Mouse (Mus musculus) testis, postnatal 14 days (tissue): ENCODE data around the gene Spsb4.

ENCODE experiments used
- DNase-seq: peaks from one replicate; pipeline ENCODE4 v3.0.0; 2021; ENCODE audit warnings: low spot score

Gene Spsb4

GRCm38 (mm10) chr9:96978147-96978782, 40.4 kb downstream of the Spsb4 start:
- no peak for DNase-seq

GRCm38 (mm10) chr9:96977287-96978145, 41.1 kb downstream of the Spsb4 start:
- DNase-seq = peak; percentile 79

- DNase-seq = no peak
These were observed 45.6 kb downstream of the Spsb4 start for GRCm38 (mm10) chr9:96973091-96973490.

DNA sequence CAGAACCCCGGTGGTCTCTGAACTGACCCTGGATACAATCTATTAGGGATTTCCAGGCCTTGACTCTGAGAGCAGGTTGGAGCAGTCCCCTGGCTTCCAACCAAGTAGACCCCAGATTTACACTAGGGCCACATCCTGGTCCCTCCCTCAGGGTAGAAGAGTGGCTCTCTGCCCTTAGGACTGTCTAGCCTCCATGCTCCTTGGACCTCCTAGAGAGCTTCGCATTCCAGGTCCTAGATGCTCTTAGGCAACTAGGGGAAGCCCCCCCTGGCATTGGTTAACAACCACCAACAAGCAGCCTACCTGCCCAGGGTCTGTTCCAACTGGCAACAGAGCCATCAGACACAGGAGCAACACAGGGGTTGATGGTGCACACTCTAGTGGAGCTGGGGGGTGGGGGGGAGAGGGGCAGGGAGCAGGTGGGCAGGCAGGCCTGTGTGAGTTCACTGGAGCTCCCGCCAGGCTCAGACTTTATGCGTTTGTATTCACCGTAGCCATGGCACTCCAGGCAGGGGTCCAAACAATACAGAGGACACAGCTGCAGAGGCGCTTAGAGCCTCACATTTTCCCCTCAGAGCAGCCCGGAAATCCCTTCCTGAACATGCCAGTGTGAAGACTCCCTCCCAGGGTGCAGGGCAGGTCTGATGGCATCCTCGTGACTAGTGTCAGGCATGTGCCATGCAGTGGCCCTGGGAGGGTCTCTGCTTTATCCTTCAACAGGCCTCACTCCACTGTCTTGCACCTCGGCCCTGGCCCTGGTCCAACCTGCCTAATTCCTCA, 46.8 kb downstream of the Spsb4 start:
- no peak for DNase-seq

DNA sequence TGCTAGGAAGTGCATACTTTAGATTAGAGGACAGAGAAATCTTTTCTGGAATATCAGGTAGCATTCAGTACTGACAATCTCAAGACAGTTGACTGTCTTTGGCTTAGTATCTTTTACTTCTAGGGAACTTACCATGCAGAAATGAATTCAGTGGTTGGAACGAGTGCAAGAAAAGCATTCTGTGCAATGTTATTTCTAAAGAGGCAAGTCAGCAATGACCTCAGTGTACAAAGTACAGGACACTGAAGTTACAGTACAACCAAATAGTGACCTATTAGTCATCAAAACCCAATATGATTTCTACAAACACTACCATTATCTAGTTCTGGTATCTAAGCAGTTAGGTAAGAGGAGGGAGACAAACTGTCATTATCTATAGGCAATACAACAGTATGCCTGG, 51.1 kb downstream of the Spsb4 start:
- DNase-seq = no peak

GRCm38 (mm10) chr9:96966465-96966864, 52.2 kb downstream of the Spsb4 start:
- no peak for DNase-seq

GRCm38 (mm10) chr9:96963443-96964215, 55.0 kb downstream of the Spsb4 start:
- no peak for DNase-seq

DNA sequence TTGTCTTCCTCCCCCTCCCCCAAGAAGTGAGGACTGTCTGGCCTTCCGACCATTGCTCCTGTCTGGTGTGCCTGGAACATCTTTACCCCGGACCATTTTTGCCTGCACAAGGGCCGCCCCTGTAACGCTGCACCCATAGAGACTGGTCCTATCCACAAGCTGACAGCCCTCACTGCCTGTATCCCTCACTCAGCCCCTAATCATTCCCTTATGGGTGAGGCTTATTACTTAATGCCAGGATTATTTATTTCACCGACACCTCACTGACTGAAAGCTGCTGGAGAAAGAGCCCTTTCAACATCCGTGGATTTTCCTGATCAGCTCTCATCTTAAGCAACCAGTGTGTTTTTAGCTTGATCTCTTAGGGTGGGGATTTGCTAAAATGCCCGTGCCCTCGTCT, 55.9 kb downstream of the Spsb4 start:
- no peak for DNase-seq

DNA sequence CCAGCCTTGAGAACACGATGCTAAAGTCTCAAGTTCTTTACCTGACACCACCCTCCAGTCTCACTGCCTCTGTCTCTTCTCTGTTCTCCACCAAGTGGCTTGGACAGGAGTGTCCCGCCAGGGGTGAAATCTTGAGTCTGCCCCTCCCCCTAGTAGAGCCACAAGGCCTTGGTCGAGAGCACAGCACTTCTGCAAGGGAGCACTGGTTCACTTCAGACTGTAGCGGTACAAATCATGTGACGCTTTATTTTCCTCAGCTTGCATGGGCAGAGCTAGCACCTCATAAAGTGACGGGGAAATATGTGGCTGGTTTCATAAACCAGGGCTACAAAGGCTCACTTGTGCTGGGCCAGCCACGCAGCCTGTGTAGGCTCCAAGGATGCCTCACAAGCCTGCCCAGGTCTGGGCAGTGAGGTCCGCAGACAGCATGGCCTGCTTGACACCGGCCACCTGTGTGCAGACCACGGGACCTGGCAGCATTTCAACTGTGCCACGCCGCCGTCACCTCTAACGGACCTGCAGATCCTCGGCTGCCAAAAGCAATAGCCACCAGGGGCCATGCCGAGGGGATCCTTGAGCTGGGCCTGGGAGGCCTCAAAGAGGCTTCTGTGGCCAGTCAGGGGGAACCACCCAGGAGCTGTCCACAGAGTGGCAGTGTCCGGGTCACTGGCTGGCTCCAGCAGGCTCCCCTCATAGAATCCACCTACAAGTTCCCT, 56.5 kb downstream of the Spsb4 start:
- DNase-seq = no peak

- no peak for DNase-seq
These were observed 57.6 kb downstream of the Spsb4 start for GRCm38 (mm10) chr9:96961006-96961405.

- no peak for DNase-seq
These were observed 58.4 kb downstream of the Spsb4 start for GRCm38 (mm10) chr9:96960241-96960640.

DNA sequence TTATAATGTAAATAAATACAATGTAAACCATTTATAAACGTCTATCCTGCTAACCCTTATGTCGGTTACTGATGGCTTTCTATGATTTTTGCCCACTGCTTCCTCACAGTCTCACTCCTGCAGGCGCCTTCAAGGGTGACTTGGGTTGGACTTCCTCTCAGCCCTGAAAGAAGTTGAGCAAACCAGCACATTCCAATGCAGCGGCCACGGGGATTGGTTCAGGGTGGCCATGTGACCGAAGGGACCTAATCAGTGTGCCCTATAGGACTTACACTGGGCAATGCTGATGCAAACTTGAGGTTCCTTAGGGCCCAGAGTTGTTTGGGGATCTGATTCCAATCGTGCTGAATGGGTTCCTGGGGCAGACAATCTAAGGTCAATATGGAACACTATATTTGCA, 59.2 kb downstream of the Spsb4 start:
- peak; percentile 35 for DNase-seq

DNA sequence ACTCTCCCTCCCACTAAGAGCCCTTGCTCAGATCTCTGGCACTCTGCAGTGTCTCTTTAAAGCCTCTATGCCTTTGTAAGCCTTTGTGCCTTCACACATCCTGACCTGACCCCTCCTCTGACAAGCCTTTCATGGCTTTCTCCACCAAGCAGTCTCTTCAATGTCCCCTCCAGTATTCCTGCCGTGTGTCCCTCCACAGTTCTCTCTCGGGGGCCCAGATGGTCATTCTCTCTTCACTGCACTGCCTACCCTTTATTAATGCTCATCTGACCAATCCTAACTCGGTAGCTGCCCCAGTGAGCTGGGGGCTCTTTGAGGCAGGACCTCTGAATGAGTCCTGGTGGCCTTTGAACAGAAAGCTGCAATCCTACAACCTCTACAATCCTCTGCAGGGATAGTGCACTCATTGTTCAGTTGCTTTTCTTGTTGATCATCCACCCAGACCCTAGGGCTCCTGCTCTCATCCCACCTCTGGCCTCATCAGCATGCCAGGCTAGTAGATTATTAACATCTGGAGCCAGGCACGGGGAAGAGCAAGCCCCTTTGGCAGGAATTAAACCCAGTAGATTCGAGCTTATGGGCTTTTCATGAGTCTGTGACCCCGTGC, 60.5 kb downstream of the Spsb4 start:
- no peak for DNase-seq

DNA sequence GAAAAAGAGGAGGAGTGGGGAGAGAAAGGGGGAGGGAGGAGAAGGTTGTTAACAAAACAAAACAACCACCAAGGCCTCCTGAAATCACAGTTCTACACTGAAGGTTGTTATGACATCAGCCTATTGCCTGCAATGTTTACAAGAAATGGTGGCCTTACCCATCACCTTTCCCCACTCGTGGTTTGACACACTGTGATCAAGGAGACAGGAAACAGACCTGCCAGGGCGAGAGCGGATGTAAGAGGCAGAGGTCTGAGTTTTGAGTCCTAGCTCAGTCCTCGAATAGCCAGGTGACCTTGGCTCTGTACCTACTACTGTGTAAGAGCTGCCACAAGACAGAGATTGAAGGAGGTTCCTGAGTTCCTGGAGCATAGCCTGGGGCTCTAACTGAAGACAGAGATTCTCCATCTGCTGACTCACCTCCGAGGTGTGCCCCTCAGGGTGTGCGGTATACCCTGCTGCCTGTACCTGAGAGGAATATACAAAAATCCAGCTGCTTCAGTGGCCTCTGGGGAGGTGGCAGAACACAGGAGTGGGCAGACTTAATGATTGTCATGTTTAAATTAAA, 61.3 kb downstream of the Spsb4 start:
- no peak for DNase-seq

DNA sequence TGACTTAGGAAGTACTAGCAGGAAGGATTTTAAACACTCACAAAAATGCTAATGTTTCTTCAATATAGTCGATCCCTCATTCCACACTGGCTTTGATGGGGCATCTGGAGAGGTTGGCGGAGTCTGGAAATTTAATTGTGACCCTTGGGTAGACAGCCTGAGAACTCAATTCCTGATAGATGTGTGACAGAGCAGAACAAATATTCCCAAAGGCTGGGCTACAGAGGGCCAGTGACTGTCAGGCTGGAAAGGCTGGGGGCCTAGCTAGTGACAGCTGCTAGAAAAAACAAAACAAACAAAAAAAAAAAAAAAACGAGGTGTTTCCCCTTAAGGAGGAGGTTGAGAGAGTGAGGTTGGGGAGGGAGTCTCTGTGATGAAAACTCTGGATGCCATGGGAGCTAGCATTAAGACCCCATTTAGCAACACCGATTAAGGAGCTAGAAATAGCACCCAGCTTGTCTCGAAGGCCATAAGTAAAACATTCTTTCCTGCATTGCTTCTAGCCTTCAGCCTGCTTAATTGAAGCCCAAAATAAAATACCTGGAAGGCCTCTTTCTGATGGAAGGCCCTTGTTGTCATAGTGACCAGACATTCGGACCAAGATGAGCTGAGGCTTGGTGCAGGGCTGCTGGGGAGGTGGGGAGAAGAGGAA, 61.9 kb downstream of the Spsb4 start:
- DNase-seq = no peak

DNA sequence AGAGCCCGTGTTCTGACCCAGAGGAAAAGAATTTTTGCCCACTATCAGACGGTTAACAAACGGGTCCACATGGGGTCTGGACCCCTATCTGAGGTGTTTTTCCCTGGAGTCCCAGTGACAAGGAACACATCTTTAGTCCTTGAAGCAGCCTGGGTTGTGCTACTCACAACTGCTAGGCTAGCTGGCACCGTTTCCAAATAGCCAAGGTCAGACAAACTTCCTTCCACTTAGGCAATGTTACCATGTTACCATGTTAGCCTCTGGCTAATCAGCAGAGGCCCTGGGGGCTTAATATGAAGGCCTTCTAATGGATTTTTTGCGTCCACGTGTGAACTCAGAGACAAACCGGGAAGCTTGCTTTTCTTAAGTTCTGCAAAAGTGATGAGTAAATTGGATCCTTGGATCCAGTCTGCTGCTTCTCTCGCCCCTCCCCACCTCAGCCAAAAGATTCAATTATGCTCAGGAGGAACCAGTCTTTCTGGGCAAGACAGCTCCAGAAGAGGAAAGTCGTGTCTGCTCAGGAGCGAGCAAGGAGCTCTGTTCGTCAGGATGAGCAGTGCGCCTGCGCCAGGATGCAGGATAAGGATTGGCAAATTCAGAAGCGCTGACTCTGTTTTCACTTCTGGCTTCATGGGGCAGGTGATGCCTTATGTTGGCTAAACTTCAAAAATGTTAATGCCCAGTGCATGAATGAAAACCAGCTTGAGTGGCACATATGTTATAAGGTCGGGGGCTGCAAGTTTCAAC, 64.4 kb downstream of the Spsb4 start:
- DNase-seq = no peak

- no peak for DNase-seq
These were observed 65.2 kb downstream of the Spsb4 start for GRCm38 (mm10) chr9:96953443-96953842.

- no peak for DNase-seq
These were observed 66.2 kb downstream of the Spsb4 start for GRCm38 (mm10) chr9:96952310-96952975.

DNA sequence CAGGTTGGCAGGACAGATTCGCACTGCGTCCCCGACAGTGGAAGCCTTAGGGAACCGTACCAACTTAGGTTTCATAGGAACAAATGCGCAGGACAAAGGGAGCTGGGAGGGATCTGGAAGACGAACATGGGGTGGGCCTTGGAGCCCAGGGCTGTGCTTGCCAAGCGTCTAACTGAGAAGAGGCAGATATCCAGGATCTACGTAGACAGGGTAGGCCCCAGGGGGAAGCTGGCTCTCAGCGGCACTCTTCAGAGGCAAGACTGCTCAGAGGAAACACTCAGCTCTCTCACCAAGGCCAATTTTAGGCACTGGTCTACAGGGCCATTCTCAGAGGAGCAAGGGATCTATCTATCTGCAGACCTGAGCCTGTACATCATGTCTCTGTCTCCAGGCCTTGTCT, 69.1 kb downstream of the Spsb4 start:
- DNase-seq = no peak
